Mouse (Mus musculus) CH12.LX (cell line): ENCODE measurements at regions not wholly inside any gene's neighbourhood (a gene's known extent, or its start where the extent isn't known, plus 50 kb on each side); places are given as distances from the start of the nearest gene placed in this dataset.

Experiments used
- CHD2 ChIP-seq: IDR thresholded peaks from 2 replicates; pipeline ENCODE4 v1.6.1; 2011; ENCODE audit warnings: low read length, improper control_type of control experiment
- CTCF ChIP-seq, 2 experiments: IDR thresholded peaks in 1 of 2; conservative IDR thresholded peaks in 1 of 2; 2 replicates each; pipeline ENCODE4 v1.5.1; 2011 to 2012; ENCODE audit warnings: low read depth in 2 of 2, low read length in 2 of 2, improper control_type of control experiment in 1 of 2, inconsistent platforms in 1 of 2, mild to moderate bottlenecking in 1 of 2, moderate library complexity in 1 of 2
- EP300 ChIP-seq: IDR thresholded peaks from 2 replicates; pipeline ENCODE4 v1.6.1; 2011; ENCODE audit warnings: low read length, improper control_type of control experiment
- HCFC1 ChIP-seq: IDR thresholded peaks from 2 replicates; pipeline ENCODE4 v1.6.1; 2012; ENCODE audit warnings: low read depth, mild to moderate bottlenecking, inconsistent platforms, low read length, improper control_type of control experiment
- IRF4 ChIP-seq: IDR thresholded peaks from 2 replicates; pipeline ENCODE4 v1.6.1; 2014; ENCODE audit warnings: low read depth, mild to moderate bottlenecking, inconsistent platforms, low read length, improper control_type of control experiment
- MAZ ChIP-seq: IDR thresholded peaks from 2 replicates; pipeline ENCODE4 v1.6.1; 2012; ENCODE audit warnings: low read depth, mild to moderate bottlenecking, inconsistent platforms, low read length, improper control_type of control experiment, moderate library complexity
- POLR2AphosphoS2 ChIP-seq: IDR thresholded peaks from 2 replicates; pipeline ENCODE4 v1.6.1; 2011; ENCODE audit warnings: low read depth, low read length, improper control_type of control experiment
- USF1 ChIP-seq: IDR thresholded peaks from 2 replicates; pipeline ENCODE4 v1.6.1; 2014; ENCODE audit warnings: low read depth, mild to moderate bottlenecking, inconsistent platforms, low read length, improper control_type of control experiment

- TF ChIP-seq CTCF (conservative IDR thresholded peaks at IDR 0.05 in 1 of 2, IDR thresholded peaks at IDR 0.05 in 1 of 2; ENCODE audit: low read depth in 2 of 2, low read length in 2 of 2) (peak; percentile 34 to 51; a peak in 2 of 4 replicates), USF1 (no peak), EP300 (no peak), HCFC1 (no peak), POLR2AphosphoS2 (no peak), CHD2 (no peak), MAZ (no peak), IRF4 (no peak)
Observed at GRCm38 (mm10) chr19:54324991-54325390, 281.0 kb downstream of the Adra2a start.
